Mouse (Mus musculus) stomach, embryonic 14.5 days (tissue): Measurements from ENCODE around the gene Cxadr. TPM values are rescaled to one million over a fixed set of nuclear protein-coding genes. Genes with fewer than 3 reads are reported as not detected.

Experiments
- polyA plus RNA-seq: library from polyadenylated mRNA; unstranded; fragments of >200 nt; fragmentation: Nextera tagmentation; extraction: Ambion mirVana; gene quantifications from 2 replicates; pipeline ENCODE4 v1.2.1, GENCODE M21; 2014

Gene Cxadr
- polyA plus RNA-seq, 1 experiment from 2014 or later: 50.1 TPM

Other genes with a start within 250 kb of the Cxadr start
- gene Btg3, start 75.7 kb downstream of the Cxadr start, polyA plus RNA-seq: 31.7 and 39.2 TPM in 2 replicates